Mouse (Mus musculus): ENCODE measurements around the gene Gjd2. TPM values are rescaled to one million over a fixed set of nuclear protein-coding genes. Genes with fewer than 3 reads are reported as not detected.
A peak's percentile ranks its signal among the peaks of the same experiment; 100 is the strongest.

The Gjd2 gene
- total RNA-seq, 1 experiment from 2014 or later: 6.9 TPM

DNA sequence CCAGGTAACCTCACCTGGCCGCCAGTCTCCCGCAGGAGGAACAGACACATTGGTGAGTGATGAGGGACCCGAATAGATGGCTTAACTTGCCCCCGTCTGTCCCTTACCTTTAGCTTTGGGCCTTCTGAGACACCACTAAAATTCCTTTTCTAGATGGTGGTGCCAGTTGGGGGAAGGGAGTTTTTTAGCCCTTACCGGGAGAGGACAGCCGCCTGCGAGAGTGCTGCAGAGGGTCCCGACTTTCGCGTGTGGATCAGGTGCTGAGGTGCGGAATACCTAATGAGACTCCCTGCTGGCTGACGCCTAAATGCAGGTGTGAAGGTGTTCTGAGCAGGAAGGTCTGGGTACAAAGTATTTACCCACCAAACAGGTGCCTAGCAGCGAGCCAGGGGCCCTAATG is 427 bp upstream of the Gjd2 start:
- no peak for DNase-seq

DNA sequence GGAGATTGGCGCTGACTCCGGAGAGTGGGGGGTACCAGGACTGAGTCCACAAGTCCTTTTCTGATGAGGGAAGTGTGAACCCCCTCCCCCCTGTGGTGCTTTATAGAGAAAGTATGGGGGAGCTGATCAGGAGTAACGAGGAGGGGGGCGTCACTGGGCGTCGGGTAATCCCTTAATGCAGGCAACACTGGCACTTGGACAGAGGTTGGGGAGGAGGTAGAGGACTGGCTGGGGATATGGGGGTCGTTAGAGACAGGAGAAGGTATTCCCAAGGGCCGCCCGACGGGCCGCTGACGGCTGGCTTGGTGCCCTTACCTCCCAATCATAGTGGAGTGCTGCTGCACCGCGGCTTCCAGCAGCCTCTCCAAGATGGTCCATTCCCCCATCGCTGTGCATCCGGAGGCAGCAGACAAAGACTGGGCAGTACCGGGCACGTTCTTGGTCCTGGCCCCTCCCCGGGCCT is 639 bp downstream of the Gjd2 start:
- DNase-seq: no peak

GRCm38 (mm10) chr2:114011838-114012237 is 1.6 kb downstream of the Gjd2 start:
- DNase-seq: peak; percentile 70

GRCm38 (mm10) chr2:114008321-114008720 is 5.1 kb downstream of the Gjd2 start:
- DNase-seq: no peak

- no peak for DNase-seq
Observed at GRCm38 (mm10) chr2:113997484-113997883, 15.9 kb downstream of the Gjd2 start.

GRCm38 (mm10) chr2:113996930-113997329 is 16.5 kb downstream of the Gjd2 start:
- DNase-seq: no peak

DNA sequence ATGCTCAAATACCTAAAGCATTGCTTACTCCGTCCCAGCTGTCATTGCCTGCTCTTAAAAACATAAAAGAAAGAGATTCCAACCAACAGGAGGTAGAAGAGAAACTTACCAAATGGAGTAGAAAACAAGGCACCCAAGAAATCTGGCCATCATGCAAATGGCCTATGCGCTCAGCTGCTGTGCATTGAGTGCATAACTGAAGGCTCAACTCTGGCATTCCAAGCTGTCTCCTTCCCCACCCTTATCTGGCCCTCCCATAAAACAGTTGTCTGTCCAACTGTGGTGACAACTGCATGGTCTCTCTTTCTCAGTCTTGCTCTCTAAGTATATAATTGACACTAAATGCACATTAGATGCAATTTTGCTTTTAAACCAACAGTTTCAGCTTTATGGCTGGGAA is 28.5 kb downstream of the Gjd2 start:
- no peak for DNase-seq

GRCm38 (mm10) chr2:113980664-113981063 is 32.8 kb downstream of the Gjd2 start:
- no peak for DNase-seq

- DNase-seq: peak; percentile 24
Observed at GRCm38 (mm10) chr2:113978151-113978771, 35.2 kb downstream of the Gjd2 start.

- DNase-seq: no peak
Observed at GRCm38 (mm10) chr2:113973950-113974349, 39.5 kb downstream of the Gjd2 start.

DNA sequence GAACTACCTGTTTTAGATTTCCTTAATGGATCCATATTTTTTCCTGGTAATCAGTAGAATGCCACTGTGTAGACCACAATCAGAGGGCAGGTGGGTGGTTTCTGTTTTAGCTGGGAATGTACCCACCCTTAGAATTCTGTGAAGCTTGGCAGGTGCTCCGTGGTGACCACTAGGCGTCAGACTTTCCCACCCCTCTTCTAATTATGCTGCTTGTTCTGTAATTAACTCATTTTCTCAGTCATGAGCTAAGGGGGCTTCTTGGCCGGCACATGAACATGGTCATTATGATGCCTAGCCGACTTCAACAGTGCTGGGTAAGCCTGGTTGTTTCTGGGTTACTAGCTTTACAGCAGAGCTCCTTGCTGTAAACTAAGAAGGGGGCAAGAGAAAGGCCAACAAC is 47.0 kb downstream of the Gjd2 start:
- no peak for DNase-seq

Other genes starting within 250 kb of the Gjd2 start
- 39.0 and 44.4 TPM in 2 replicates for gene Scg5, start 184.5 kb downstream of the Gjd2 start, total RNA-seq (2021)
- gene Arhgap11a, start 165.0 kb downstream of the Gjd2 start, total RNA-seq (2021): 12.3 and 12.9 TPM in 2 replicates
- gene Actc1, start 39.9 kb upstream of the Gjd2 start, total RNA-seq (2021): 0.44 TPM in 1 of 2 replicates, not detected in the other
- gene Aqr, start 173.4 kb upstream of the Gjd2 start, total RNA-seq (2021): 33.6 and 38.8 TPM in 2 replicates
- gene Zfp770, start 187.8 kb upstream of the Gjd2 start, total RNA-seq (2021): 11.3 and 12.4 TPM in 2 replicates

All from adrenal gland, postnatal 14 days (tissue).